Mouse (Mus musculus): ENCODE results near the gene Abca13.

GRCm38 (mm10) chr11:9285759-9286158, 94.0 kb downstream of the Abca13 start:
- TF ChIP-seq EP300 (IDR thresholded peaks at IDR 0.05; ENCODE audit: low read depth): no peak
- TF ChIP-seq CTCF (IDR thresholded peaks at IDR 0.05; ENCODE audit: low read depth): no peak

Data from liver, postnatal 0 days (tissue).